Comparison of ENCODE assay signal across 26 mouse cellular contexts in genomic region chr2:142884456-142884855, GRCm38 (mm10). TPM values are rescaled to one million over a fixed set of nuclear protein-coding genes. Genes with fewer than 3 reads are reported as not detected.
A peak's percentile ranks its signal among the peaks of the same experiment; 100 is the strongest.
DNase-seq lines count a peak whose midpoint lies in the region; ATAC-seq and TF ChIP-seq lines count a peak whose summit lies in the region.
"Had no signal": no experiment of that assay in that cellular context is flagged by ENCODE, and none has a peak within 500 bp of the region (broad histone marks: within the 10 kb centered on the region; RNA-seq: fewer than 3 reads in every experiment).

No protein-coding gene starts in this region.

- H3K4me2 ChIP-seq in forebrain, postnatal 0 days (ENCODE audit: low read depth) = no peak overlapping the region
- H3K4me2 ChIP-seq: embryonic facial prominence, embryonic 13.5 days; embryonic facial prominence, embryonic 15.5 days; forebrain, embryonic 13.5 days; forebrain, embryonic 15.5 days had no signal

- H3K4me3 ChIP-seq in forebrain, postnatal 0 days (ENCODE audit: low read depth, low read length) = no peak overlapping the region
- H3K4me3 ChIP-seq in forebrain, embryonic 10.5 days = no peak overlapping the region
- H3K4me3 ChIP-seq: embryonic facial prominence, embryonic 13.5 days; embryonic facial prominence, embryonic 15.5 days; erythroblast, embryonic 14.5 days; forebrain, embryonic 13.5 days; forebrain, embryonic 15.5 days had no signal

- H3K27me3 ChIP-seq in forebrain, postnatal 0 days (ENCODE audit: insufficient read depth, low read length) = no peaks in the 10 kb centered on the region
- H3K27me3 ChIP-seq in forebrain, embryonic 10.5 days (ENCODE audit: poor library complexity, severe bottlenecking) = no peaks in the 10 kb centered on the region
- H3K27me3 ChIP-seq: CH12.LX; embryonic facial prominence, embryonic 13.5 days; embryonic facial prominence, embryonic 15.5 days; forebrain, embryonic 13.5 days; forebrain, embryonic 15.5 days; Patski had no signal

- WGBS in forebrain, postnatal 0 days = 88% methylated on average over 4 of the region's 4 CpGs
- 96% methylated on average over 4 of the region's 4 CpGs for WGBS in forebrain, embryonic 10.5 days

- peak; percentile 47; the same call in 1 of the 2 replicates for ATAC-seq in forebrain, postnatal 0 days
- ATAC-seq: activated CD4-positive, CD25-positive, alpha-beta regulatory T cell, adult 4 months; CD4-positive, CD25-positive, alpha-beta regulatory T cell, adult 4 months; forebrain, embryonic 13.5 days; forebrain, embryonic 15.5 days; Patski had no signal

- intact Hi-C loops in heart, postnatal 36 days (cut with DNase I) = no loop called here

- no peak for DNase-seq in forebrain, postnatal 0 days
- DNase-seq in forebrain, embryonic 10.5 days (ENCODE audit: extremely low spot score, low spot score) = no peak
- peak; percentile 71 for DNase-seq in heart, adult 11 months
- DNase-seq in heart, postnatal 36 days = no peak
- DNase-seq in adipocyte (ENCODE audit: low spot score) = peak; percentile 27
- DNase-seq: adrenal gland, adult 2 months; adrenal gland, postnatal 10 days; adrenal gland, postnatal 25 days; B cell, adult 2 months; cerebellum, adult 11 months; cerebellum, adult 18-20 months; cerebellum, adult 8-10 months; cerebellum, adult 9-11 months; cerebellum, postnatal 14 days; cerebellum, postnatal 36 days; embryo, embryonic 11 days had no signal

- no peaks in the 10 kb centered on the region for H3K36me3 ChIP-seq in forebrain, postnatal 0 days (ENCODE audit: insufficient read depth)
- no peaks in the 10 kb centered on the region for H3K36me3 ChIP-seq in forebrain, embryonic 10.5 days (replicated peaks)
- H3K36me3 ChIP-seq: embryonic facial prominence, embryonic 13.5 days; embryonic facial prominence, embryonic 15.5 days; forebrain, embryonic 15.5 days had no signal

- no peaks in the 10 kb centered on the region for H3K9me3 ChIP-seq in forebrain, postnatal 0 days (ENCODE audit: low read length)
- H3K9me3 ChIP-seq in forebrain, embryonic 10.5 days = no peaks in the 10 kb centered on the region
- H3K9me3 ChIP-seq: embryonic facial prominence, embryonic 13.5 days; embryonic facial prominence, embryonic 15.5 days; forebrain, embryonic 13.5 days; forebrain, embryonic 15.5 days; G1E had no signal

- no peak overlapping the region for H3K27ac ChIP-seq in forebrain, postnatal 0 days (ENCODE audit: low read depth, low read length)
- no peak overlapping the region for H3K27ac ChIP-seq in forebrain, embryonic 10.5 days
- H3K27ac ChIP-seq: embryonic facial prominence, embryonic 13.5 days; embryonic facial prominence, embryonic 15.5 days; forebrain, embryonic 13.5 days; forebrain, embryonic 15.5 days had no signal

- H3K4me1 ChIP-seq in forebrain, postnatal 0 days (ENCODE audit: insufficient read depth) = no peaks in the 10 kb centered on the region
- H3K4me1 ChIP-seq in forebrain, embryonic 10.5 days = peaks cover 27% of the 10 kb centered on the region
- H3K4me1 ChIP-seq: forebrain, embryonic 13.5 days; forebrain, embryonic 15.5 days had no signal

- no peak for TF ChIP-seq CTCF in forebrain, postnatal 0 days (IDR thresholded peaks at IDR 0.05; ENCODE audit: low read depth)

- H3K9ac ChIP-seq in forebrain, postnatal 0 days = no peak overlapping the region
- H3K9ac ChIP-seq: embryonic facial prominence, embryonic 13.5 days; embryonic facial prominence, embryonic 15.5 days; forebrain, embryonic 13.5 days; forebrain, embryonic 15.5 days had no signal

RNA-seq across cellular contexts. Expression of gene Kif16b, which starts 16.9 kb away (rescaled TPM):
- 7.2 and 9.9 TPM in 2 replicates for total RNA-seq in forebrain, postnatal 0 days (2014; rRNA removed)
- 1.3 and 2.7 TPM in 2 replicates for polyA plus RNA-seq in forebrain, postnatal 0 days (2015; fragmentation: Nextera tagmentation; extraction: Ambion mirVana)
- 6.8 and 8.5 TPM in 2 replicates for polyA plus RNA-seq in forebrain, embryonic 10.5 days (2016; fragmentation: Nextera tagmentation; extraction: Ambion mirVana)
- 10 to 100 TPM; 32.7 to 33.5 TPM for total RNA-seq in heart, postnatal 36 days (2021)

Comparison
In these comparisons a context has a peak if more than half of its experiments do, and no peak if none do; other contexts are left out.
1. DNase-seq: peak in heart, adult 11 months (single experiment) and adipocyte (single experiment); none in forebrain, postnatal 0 days (single experiment), forebrain, embryonic 10.5 days (single experiment) and heart, postnatal 36 days (0 of 2).